Mouse (Mus musculus) cortical plate, adult 2 months (tissue): ENCODE measurements around the gene Jmjd7.

Experiments
- CTCF ChIP-seq: fragments of 200-500 bp; IDR thresholded peaks from 2 replicates; pipeline ENCODE4 v1.5.1; 2011; ENCODE audit warnings: mild to moderate bottlenecking, control low read depth, low read length; ENCODE audit not compliant: insufficient read depth; ENCODE audit errors: extremely low read depth
- POLR2A ChIP-seq: fragments of 200-500 bp; IDR thresholded peaks from 2 replicates; pipeline ENCODE4 v1.6.1; 2011; ENCODE audit warnings: mild to moderate bottlenecking, low read length, control low read depth; ENCODE audit not compliant: insufficient read depth; ENCODE audit errors: extremely low read depth

DNA sequence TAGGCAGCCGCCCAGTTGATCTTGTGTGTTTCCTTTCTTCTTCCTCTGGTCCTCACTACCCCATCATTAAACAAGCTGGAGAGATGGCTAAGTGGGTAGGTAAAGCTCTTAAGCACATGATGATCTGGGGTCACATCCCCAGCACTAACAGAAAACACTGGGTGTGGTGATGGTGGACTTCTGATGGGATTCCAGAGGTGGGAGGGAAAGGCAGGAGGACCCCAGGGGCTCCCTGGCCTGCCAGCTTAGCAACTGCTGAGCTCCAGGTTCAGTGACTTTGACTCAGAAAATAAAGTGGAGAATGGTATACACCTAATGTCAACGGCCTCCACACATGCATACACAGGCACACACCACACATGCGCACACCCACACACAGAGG lies 658 bp downstream of the Jmjd7 start:
- TF ChIP-seq CTCF = no peak
- no peak for TF ChIP-seq POLR2A
